Mouse (Mus musculus): ENCODE results near the gene Clock. TPM values are rescaled to one million over a fixed set of nuclear protein-coding genes. Genes with fewer than 3 reads are reported as not detected.

Clock gene
- polyA plus RNA-seq, 1 experiment from 2014 or later: 13.0 TPM

DNA sequence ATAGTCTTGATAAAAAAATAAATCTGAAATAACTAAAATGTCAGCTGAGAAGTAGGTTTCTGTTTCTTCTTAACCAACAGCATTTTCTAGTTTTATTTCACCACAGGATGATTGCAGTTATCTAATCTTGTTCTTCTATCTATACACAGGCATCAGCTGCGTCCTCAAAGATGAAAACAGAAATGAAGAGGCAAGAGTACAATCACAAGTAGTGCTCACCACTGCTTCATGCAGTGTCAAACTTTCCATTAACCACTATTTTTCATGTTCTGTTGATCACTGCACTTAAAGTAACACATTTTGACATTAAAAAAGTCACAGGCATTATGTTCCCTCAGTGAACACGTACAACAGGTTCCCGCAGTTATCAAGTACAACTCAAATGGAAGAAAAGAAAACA, 53.6 kb downstream of the Clock start:
- 95% methylated on average over 3 of the region's 3 CpGs for WGBS
- H3K4me2 ChIP-seq: no peak overlapping the region
- ATAC-seq (ENCODE audit: low read depth): no peak
- peaks cover 16% of the 10 kb centered on the region; the same call in 1 of the 2 replicates for H3K36me3 ChIP-seq
- H3K4me3 ChIP-seq: no peak overlapping the region
- no peaks in the 10 kb centered on the region for H3K27me3 ChIP-seq
- H3K27ac ChIP-seq (replicated peaks): no peak overlapping the region
- no peak overlapping the region for H3K9ac ChIP-seq
- no peaks in the 10 kb centered on the region for H3K9me3 ChIP-seq
- H3K4me1 ChIP-seq (replicated peaks): no peaks in the 10 kb centered on the region

DNA sequence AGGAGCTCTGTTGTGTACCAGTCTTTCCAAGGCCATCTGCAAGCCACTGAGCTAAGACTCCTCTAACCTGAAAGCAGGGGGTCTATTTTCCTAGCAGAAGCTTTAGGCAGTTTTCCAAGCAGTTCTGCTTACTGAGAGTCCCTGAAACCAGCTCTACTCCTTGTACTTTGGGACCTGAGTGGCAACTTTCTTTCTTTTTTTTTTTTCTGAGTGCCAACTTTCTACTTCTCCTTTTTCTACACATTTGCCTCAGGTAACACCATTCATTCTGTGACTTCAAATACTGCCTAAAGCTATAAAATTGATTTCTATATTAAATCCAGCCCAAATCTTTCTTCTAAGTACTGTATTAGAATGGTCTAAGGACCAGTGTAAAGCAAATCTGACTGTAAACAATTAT, 58.1 kb downstream of the Clock start:
- H3K9ac ChIP-seq: no peak overlapping the region
- peaks cover 18% of the 10 kb centered on the region; the same call in 1 of the 2 replicates for H3K36me3 ChIP-seq
- no peaks in the 10 kb centered on the region for H3K4me1 ChIP-seq (replicated peaks)
- no peak for ATAC-seq (ENCODE audit: low read depth)
- no peaks in the 10 kb centered on the region for H3K27me3 ChIP-seq
- no peaks in the 10 kb centered on the region for H3K9me3 ChIP-seq
- no peak overlapping the region for H3K4me2 ChIP-seq
- no peak overlapping the region for H3K4me3 ChIP-seq
- H3K27ac ChIP-seq (replicated peaks): no peak overlapping the region

DNA sequence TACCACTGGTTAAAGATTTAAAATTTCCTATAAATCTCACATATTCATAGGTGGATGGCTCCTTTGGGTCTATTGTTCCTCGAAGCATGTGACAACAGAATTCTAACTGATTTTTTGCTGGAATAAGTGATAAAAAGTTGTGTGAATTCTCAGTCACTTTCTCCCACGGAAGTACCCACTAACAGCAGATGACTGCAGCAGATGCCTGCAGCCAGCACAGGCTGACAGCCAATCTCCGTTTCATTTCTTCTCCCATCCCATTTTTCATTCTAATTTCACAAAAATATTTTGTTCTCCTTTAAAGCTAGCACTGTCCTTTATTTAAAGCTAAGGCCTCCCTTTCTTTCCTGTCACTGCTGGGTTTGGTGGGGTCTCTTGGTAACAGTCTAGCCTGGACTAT, 59.2 kb downstream of the Clock start:
- 93% methylated on average over 3 of the region's 3 CpGs for WGBS
- Histone ChIP-seq H3K27ac (replicated peaks) (no peak overlapping the region), H3K27me3 (no peaks in the 10 kb centered on the region), H3K9ac (no peak overlapping the region), H3K4me3 (no peak overlapping the region), H3K9me3 (no peaks in the 10 kb centered on the region), H3K4me1 (replicated peaks) (no peaks in the 10 kb centered on the region), H3K4me2 (no peak overlapping the region), H3K36me3 (peaks cover 21% of the 10 kb centered on the region; the same call in 1 of the 2 replicates)
- no peak for ATAC-seq (ENCODE audit: low read depth)

- no peak for ATAC-seq (ENCODE audit: low read depth)
- Histone ChIP-seq H3K27me3 (no peaks in the 10 kb centered on the region), H3K4me1 (replicated peaks) (no peaks in the 10 kb centered on the region), H3K9ac (no peak overlapping the region), H3K9me3 (no peaks in the 10 kb centered on the region), H3K36me3 (peaks cover 31% of the 10 kb centered on the region), H3K4me3 (no peak overlapping the region), H3K4me2 (no peak overlapping the region), H3K27ac (replicated peaks) (no peak overlapping the region)
- WGBS: 95% methylated on average over 10 of the region's 10 CpGs
Observed at GRCm38 (mm10) chr5:76244430-76244829, 60.2 kb downstream of the Clock start.

- H3K9me3 ChIP-seq: no peaks in the 10 kb centered on the region
- no peaks in the 10 kb centered on the region for H3K4me1 ChIP-seq (replicated peaks)
- H3K4me2 ChIP-seq: no peak overlapping the region
- no peak overlapping the region for H3K4me3 ChIP-seq
- H3K36me3 ChIP-seq: peaks cover 34% of the 10 kb centered on the region
- H3K27me3 ChIP-seq: no peaks in the 10 kb centered on the region
- no peak overlapping the region for H3K9ac ChIP-seq
- ATAC-seq (ENCODE audit: low read depth): no peak
- 98% methylated on average over 4 of the region's 4 CpGs for WGBS
- H3K27ac ChIP-seq (replicated peaks): no peak overlapping the region
Observed at GRCm38 (mm10) chr5:76243929-76244328, 60.7 kb downstream of the Clock start.

- Histone ChIP-seq H3K27me3 (no peaks in the 10 kb centered on the region), H3K4me2 (no peak overlapping the region), H3K4me3 (no peak overlapping the region), H3K36me3 (peaks cover 34% of the 10 kb centered on the region), H3K9me3 (no peaks in the 10 kb centered on the region), H3K9ac (no peak overlapping the region), H3K4me1 (replicated peaks) (no peaks in the 10 kb centered on the region), H3K27ac (replicated peaks) (no peak overlapping the region)
- no peak for ATAC-seq (ENCODE audit: low read depth)
- 81% methylated on average over 3 of the region's 3 CpGs for WGBS
Observed at GRCm38 (mm10) chr5:76243274-76243673, 61.3 kb downstream of the Clock start.

DNA sequence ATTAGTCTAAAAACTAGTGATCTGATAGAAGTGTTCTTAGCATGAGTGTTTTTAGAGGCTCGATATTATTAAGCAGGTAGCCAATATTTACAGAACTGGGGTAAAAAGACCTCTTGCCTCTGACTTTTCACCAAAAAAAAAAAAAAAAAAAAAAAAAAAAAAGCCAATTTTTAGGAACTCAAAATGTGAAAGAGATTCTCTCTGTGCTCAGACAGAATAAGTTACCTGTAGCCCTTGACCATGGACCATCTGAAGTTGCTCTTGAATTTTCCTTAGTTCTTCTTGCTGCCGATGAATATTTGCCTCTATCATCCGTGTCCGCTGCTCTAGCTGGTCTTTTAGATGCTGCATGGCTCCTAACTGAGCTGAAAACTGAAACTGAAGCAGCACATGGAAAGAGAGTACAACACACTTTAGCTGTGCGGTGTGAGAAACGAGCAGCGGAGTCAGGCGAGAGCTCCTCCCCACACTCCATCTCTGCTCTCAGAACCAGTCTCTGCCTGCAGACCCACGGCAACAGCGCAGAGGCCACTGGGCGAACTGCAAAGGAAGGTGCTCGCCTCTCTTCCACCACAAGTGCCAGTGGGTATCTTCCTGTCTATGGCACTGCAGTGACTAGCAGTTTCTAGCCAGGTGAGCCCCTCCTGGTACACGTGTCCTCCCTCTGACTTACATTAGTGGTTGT, 73.3 kb downstream of the Clock start:
- Histone ChIP-seq H3K36me3 (peaks cover 65% of the 10 kb centered on the region), H3K27ac (replicated peaks) (no peak overlapping the region), H3K4me3 (no peak overlapping the region), H3K9ac (no peak overlapping the region), H3K4me2 (no peak overlapping the region), H3K9me3 (no peaks in the 10 kb centered on the region), H3K27me3 (no peaks in the 10 kb centered on the region), H3K4me1 (replicated peaks) (no peaks in the 10 kb centered on the region)
- WGBS: 92% methylated on average over 13 of the region's 13 CpGs
- no peak for ATAC-seq (ENCODE audit: low read depth)

DNA sequence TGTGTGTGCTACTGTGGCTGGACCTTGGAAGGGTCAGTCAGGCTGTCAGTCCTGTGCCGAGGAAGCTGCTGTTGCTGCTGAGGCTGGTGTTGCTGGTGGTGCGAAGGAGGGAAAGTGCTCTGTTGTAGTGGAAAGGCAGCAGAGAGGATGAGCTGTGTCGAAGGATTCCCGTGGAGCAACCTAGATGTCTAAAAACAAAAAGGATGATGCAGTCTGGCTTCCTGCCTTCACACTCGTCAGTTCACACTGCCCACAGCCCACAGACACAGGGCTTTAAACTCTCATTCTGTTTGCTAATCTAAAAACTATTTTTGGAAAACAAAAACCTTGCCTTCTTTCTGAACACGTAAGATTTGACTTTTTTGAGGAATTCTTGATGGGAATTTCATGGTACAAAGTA, 87.9 kb downstream of the Clock start:
- no peak overlapping the region for H3K9ac ChIP-seq

DNA sequence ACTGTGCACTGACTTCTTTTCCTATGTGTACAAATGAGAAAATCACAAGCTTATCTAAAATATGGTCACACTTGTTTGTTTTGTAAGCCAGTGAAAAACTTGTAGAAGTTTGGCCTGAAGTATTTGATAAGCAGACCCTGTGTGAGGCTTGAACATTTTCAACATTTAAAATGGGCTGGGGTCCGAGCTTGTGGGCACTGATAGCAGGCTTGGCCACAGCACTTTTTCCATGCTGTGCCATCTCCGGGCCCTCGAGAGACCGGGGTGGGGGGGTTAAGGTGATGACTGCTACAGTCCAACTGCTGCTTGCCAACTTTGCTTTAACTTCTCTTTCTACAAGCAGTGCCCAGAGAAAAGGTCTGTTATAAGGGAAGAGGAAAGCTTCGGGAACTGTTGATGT, 96.5 kb downstream of the Clock start:
- Histone ChIP-seq H3K9me3 (no peaks in the 10 kb centered on the region), H3K9ac (no peak overlapping the region), H3K27ac (replicated peaks) (no peak overlapping the region), H3K4me1 (replicated peaks) (no peaks in the 10 kb centered on the region), H3K4me2 (no peak overlapping the region), H3K4me3 (no peak overlapping the region), H3K27me3 (no peaks in the 10 kb centered on the region), H3K36me3 (peaks cover 70% of the 10 kb centered on the region)
- ATAC-seq (ENCODE audit: low read depth): no peak
- WGBS: 94% methylated on average over 5 of the region's 5 CpGs

More for the DNA sequence above, 87.9 kb downstream of the Clock start:
- H3K4me1 ChIP-seq (replicated peaks): no peaks in the 10 kb centered on the region
- H3K4me3 ChIP-seq: no peak overlapping the region
- H3K27ac ChIP-seq (replicated peaks): no peak overlapping the region
- H3K36me3 ChIP-seq: peaks cover 36% of the 10 kb centered on the region
- H3K4me2 ChIP-seq: no peak overlapping the region
- WGBS: 86% methylated on average over 6 of the region's 6 CpGs
- no peak for ATAC-seq (ENCODE audit: low read depth)
- no peaks in the 10 kb centered on the region for H3K9me3 ChIP-seq
- H3K27me3 ChIP-seq: no peaks in the 10 kb centered on the region

- no peaks in the 10 kb centered on the region for H3K9me3 ChIP-seq
- no peak overlapping the region for H3K27ac ChIP-seq (replicated peaks)
- H3K4me2 ChIP-seq: no peak overlapping the region
- peaks cover 71% of the 10 kb centered on the region for H3K36me3 ChIP-seq
- 97% methylated on average over 2 of the region's 2 CpGs for WGBS
- H3K9ac ChIP-seq: no peak overlapping the region
- no peak overlapping the region for H3K4me3 ChIP-seq
- no peaks in the 10 kb centered on the region for H3K27me3 ChIP-seq
- H3K4me1 ChIP-seq (replicated peaks): no peaks in the 10 kb centered on the region
- no peak for ATAC-seq (ENCODE audit: low read depth)
Observed at GRCm38 (mm10) chr5:76205886-76206285, 98.7 kb downstream of the Clock start.

- no peaks in the 10 kb centered on the region for H3K9me3 ChIP-seq
- no peak overlapping the region for H3K9ac ChIP-seq
- no peaks in the 10 kb centered on the region for H3K4me1 ChIP-seq (replicated peaks)
- no peak overlapping the region for H3K27ac ChIP-seq (replicated peaks)
- H3K36me3 ChIP-seq: peaks cover 72% of the 10 kb centered on the region
- H3K4me2 ChIP-seq: no peak overlapping the region
- 91% methylated on average over 3 of the region's 3 CpGs for WGBS
- H3K4me3 ChIP-seq: no peak overlapping the region
- H3K27me3 ChIP-seq: no peaks in the 10 kb centered on the region
- no peak for ATAC-seq (ENCODE audit: low read depth)
Observed at GRCm38 (mm10) chr5:76203171-76203570, 101.4 kb downstream of the Clock start.

DNA sequence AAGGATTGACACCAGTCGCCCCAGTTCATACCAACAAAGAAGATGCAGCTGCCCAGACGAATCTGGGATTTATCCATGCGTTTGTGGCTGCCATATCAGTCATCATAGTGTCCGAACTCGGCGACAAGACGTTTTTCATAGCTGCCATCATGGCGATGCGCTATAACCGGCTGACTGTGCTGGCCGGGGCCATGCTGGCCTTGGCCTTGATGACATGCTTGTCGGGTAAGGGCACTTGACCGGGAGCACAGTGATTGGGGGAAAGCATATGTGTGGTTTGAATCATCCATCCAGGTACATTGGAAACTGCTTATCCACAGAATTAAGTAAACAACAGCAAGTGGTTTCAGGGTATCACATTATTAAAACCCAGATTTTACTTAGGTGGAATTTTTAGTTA, 105.2 kb downstream of the Clock start:
- Histone ChIP-seq H3K27me3 (no peaks in the 10 kb centered on the region), H3K4me2 (no peak overlapping the region), H3K36me3 (peaks cover 46% of the 10 kb centered on the region), H3K4me3 (no peak overlapping the region), H3K9me3 (no peaks in the 10 kb centered on the region), H3K9ac (no peak overlapping the region), H3K27ac (replicated peaks) (no peak overlapping the region), H3K4me1 (replicated peaks) (no peaks in the 10 kb centered on the region)
- no peak for ATAC-seq (ENCODE audit: low read depth)
- WGBS: 90% methylated on average over 13 of the region's 13 CpGs

DNA sequence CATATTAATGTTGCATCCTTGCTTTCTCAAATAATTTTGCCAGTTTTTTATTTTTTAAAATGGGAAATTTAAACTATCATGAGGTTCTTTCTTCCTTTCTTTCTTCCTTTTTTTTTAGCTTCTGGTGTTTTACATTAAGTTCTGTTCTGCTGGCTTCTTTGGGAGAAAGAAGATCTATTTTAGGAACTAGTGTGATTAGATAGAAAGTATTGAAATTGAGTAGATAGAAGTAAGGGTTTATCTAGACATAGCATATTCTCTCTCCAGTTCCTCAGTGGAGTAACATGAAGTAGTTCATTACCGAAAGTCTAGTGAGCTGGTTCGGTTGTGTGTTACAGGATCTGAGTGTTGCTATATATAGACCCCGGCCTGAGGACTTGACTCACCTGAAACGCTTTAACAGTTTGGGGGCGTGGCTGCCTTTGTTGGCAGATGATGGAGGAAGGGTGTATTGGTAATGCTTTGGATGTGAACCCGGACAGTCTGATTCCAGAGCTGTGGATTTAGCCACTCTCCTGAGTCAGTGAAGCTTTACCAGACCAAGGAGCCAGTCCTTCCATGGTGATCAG, 110.1 kb downstream of the Clock start:
- H3K4me3 ChIP-seq: no peak overlapping the region
- 93% methylated on average over 6 of the region's 6 CpGs for WGBS
- no peak overlapping the region for H3K4me2 ChIP-seq
- H3K27me3 ChIP-seq: no peaks in the 10 kb centered on the region
- H3K27ac ChIP-seq (replicated peaks): no peak overlapping the region
- no peak overlapping the region for H3K9ac ChIP-seq
- no peak for ATAC-seq (ENCODE audit: low read depth)
- H3K9me3 ChIP-seq: no peaks in the 10 kb centered on the region
- peaks cover 10% of the 10 kb centered on the region for H3K36me3 ChIP-seq
- peaks cover 15% of the 10 kb centered on the region for H3K4me1 ChIP-seq (replicated peaks)
